Mouse (Mus musculus) midbrain, embryonic 15.5 days (tissue): ENCODE data around the gene Ecpas. TPM values are rescaled to one million over a fixed set of nuclear protein-coding genes. Genes with fewer than 3 reads are reported as not detected.

Experiments used
- ATAC-seq: fragments of 200-750 bp; cut with Nextera tagmentation; replicated peaks from 2 replicates; pipeline ENCODE4 v1.8.0; 2017; ENCODE audit warnings: moderate TSS enrichment
- H3K27ac ChIP-seq: fragments of 300-500 bp; sonication (generic); 2 replicates; pipeline ENCODE4 v1.5.1; 2015; ENCODE audit warnings: mild to moderate bottlenecking, inconsistent platforms
- H3K27me3 ChIP-seq: fragments of 300-500 bp; sonication (generic); replicated peaks from 2 replicates; pipeline ENCODE4 v1.6.1; 2015; ENCODE audit warnings: inconsistent platforms
- H3K36me3 ChIP-seq: fragments of 300-500 bp; sonication (generic); replicated peaks from 2 replicates; pipeline ENCODE4 v1.6.1; 2015; ENCODE audit warnings: inconsistent platforms
- H3K4me1 ChIP-seq: fragments of 300-500 bp; sonication (generic); 2 replicates; pipeline ENCODE4 v1.6.1; 2015; ENCODE audit warnings: inconsistent platforms
- H3K4me2 ChIP-seq: fragments of 300-500 bp; sonication (generic); 2 replicates; pipeline ENCODE4 v1.6.1; 2015; ENCODE audit warnings: inconsistent platforms, mild to moderate bottlenecking, moderate library complexity
- H3K4me3 ChIP-seq: fragments of 300-500 bp; sonication (generic); 2 replicates; pipeline ENCODE4 v1.5.1; 2015; ENCODE audit warnings: mild to moderate bottlenecking, inconsistent platforms
- H3K9ac ChIP-seq: fragments of 300-500 bp; sonication (generic); 2 replicates; pipeline ENCODE4 v1.6.1; 2015; ENCODE audit warnings: mild to moderate bottlenecking, inconsistent platforms
- H3K9me3 ChIP-seq: fragments of 300-500 bp; sonication (generic); 2 replicates; pipeline ENCODE4 v1.6.1; 2016; ENCODE audit warnings: inconsistent platforms
- WGBS: fragments of 180-500 bp; shearing (Covaris S2); methylation state at CpG from one replicate; pipeline ENCODE4 v1.1.7; 2015; ENCODE audit warnings: mixed read lengths; 5-methylcytosine and 5-hydroxymethylcytosine counted together
- polyA plus RNA-seq: library from polyadenylated mRNA; unstranded; fragments of >200 nt; fragmentation: Nextera tagmentation; extraction: Ambion mirVana; gene quantifications from 2 replicates; pipeline ENCODE4 v1.2.1, GENCODE M21; 2015

Gene Ecpas
- polyA plus RNA-seq, 1 experiment from 2014 or later, result 35.2 TPM

- Histone ChIP-seq H3K27ac (no peak within 1 kb of the TSS), H3K9me3 (no peaks in the 10 kb centered on the region), H3K27me3 (no peaks in the 10 kb centered on the region), H3K4me3 (no peak within 1 kb of the TSS), H3K4me2 (no peak within 1 kb of the TSS), H3K4me1 (no peaks in the 10 kb centered on the region), H3K9ac (no peak within 1 kb of the TSS), H3K36me3 (no peaks in the 10 kb centered on the region)
- ATAC-seq, result no peak
These were observed 124.9 kb downstream of the Ecpas start, which contains the start of gene Olfr267 for GRCm38 (mm10) chr4:58787616-58788015. TSS of gene Olfr267 (minus strand) at chr4:58787716.

DNA sequence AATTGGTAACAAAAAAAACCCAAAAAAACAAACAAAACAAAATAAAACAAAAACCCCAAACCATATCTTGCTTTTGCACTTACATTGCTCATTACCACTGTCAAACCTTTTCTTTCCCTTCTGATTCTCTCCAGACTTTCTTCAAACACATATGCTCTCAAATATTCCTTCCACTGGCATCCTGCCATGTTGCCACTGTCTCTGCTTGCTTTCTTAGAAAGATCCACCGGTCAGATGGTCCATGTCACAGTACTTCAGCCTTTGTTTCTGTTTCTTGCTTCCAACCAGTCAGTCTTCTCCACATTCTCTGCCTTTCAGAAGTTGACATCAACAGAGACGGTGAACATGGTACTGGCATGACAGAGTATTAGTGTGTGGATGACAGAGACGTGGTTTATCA lies 125.9 kb downstream of the Ecpas start:
- Histone ChIP-seq H3K4me2 (no peak overlapping the region), H3K27ac (no peak overlapping the region), H3K36me3 (no peaks in the 10 kb centered on the region), H3K9ac (no peak overlapping the region), H3K4me3 (no peak overlapping the region), H3K9me3 (no peaks in the 10 kb centered on the region), H3K27me3 (no peaks in the 10 kb centered on the region), H3K4me1 (no peaks in the 10 kb centered on the region)
- 75% methylated on average over 3 of the region's 3 CpGs for WGBS
- ATAC-seq, result no peak

- Histone ChIP-seq H3K27ac (no peak overlapping the region), H3K27me3 (no peaks in the 10 kb centered on the region), H3K4me2 (no peak overlapping the region), H3K9me3 (no peaks in the 10 kb centered on the region), H3K36me3 (no peaks in the 10 kb centered on the region), H3K4me1 (no peaks in the 10 kb centered on the region), H3K4me3 (no peak overlapping the region), H3K9ac (no peak overlapping the region)
- WGBS, result 93% methylated on average over 3 of the region's 3 CpGs
- no peak for ATAC-seq
These were observed 149.1 kb downstream of the Ecpas start for GRCm38 (mm10) chr4:58763417-58763816.

- no peak overlapping the region for H3K27ac ChIP-seq
- no peaks in the 10 kb centered on the region for H3K9me3 ChIP-seq
- no peak for ATAC-seq
- 68% methylated on average over 2 of the region's 2 CpGs for WGBS
- no peaks in the 10 kb centered on the region for H3K36me3 ChIP-seq
- no peaks in the 10 kb centered on the region for H3K27me3 ChIP-seq
- H3K4me2 ChIP-seq, result no peak overlapping the region
- no peaks in the 10 kb centered on the region for H3K4me1 ChIP-seq
- no peak overlapping the region for H3K9ac ChIP-seq
- H3K4me3 ChIP-seq, result no peak overlapping the region
These were observed 163.0 kb downstream of the Ecpas start for GRCm38 (mm10) chr4:58749510-58749909.

DNA sequence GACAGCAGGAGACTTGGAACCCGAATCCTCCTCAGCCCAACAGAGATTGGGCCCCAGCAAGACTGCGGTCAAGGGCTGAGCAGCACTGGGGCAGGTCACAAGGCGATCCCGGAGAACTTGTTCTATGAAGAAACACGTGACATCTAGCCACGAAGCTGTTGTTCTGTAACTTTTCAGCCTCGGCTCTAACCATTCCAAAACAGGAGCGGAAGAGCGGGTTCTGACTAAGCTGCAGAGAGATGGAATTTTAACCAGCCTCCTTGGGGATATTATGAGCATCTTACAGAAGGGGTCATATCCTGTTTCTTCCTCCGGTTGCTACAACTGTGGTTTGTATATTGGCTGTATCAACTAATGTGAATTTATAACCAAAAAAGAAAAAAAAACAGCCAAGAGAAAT lies 163.4 kb downstream of the Ecpas start:
- Histone ChIP-seq H3K4me1 (no peaks in the 10 kb centered on the region), H3K4me3 (no peak overlapping the region), H3K27ac (no peak overlapping the region), H3K27me3 (no peaks in the 10 kb centered on the region), H3K4me2 (no peak overlapping the region), H3K36me3 (no peaks in the 10 kb centered on the region), H3K9ac (no peak overlapping the region), H3K9me3 (no peaks in the 10 kb centered on the region)
- WGBS, result 56% methylated on average over 10 of the region's 10 CpGs
- ATAC-seq, result no peak

Other genes with a start within 250 kb of the Ecpas start
- 0.09 TPM in 1 of 2 replicates, not detected in the other for gene Olfr267, start 125.0 kb downstream of the Ecpas start, polyA plus RNA-seq
- gene Zkscan16, start 30.9 kb upstream of the Ecpas start, polyA plus RNA-seq, result 1.8 and 2.7 TPM in 2 replicates
- 3.2 and 4.2 TPM in 2 replicates for gene Ptgr1, start 74.4 kb upstream of the Ecpas start, polyA plus RNA-seq
- 7.4 and 7.5 TPM in 2 replicates for gene Dnajc25, start 82.3 kb upstream of the Ecpas start, polyA plus RNA-seq
- 9.1 and 9.4 TPM in 2 replicates for gene Gm20503, start 90.5 kb upstream of the Ecpas start, polyA plus RNA-seq
- 172 and 183 TPM in 2 replicates for gene Gng10, start 122.3 kb upstream of the Ecpas start, polyA plus RNA-seq
- gene AI481877, start 226.2 kb upstream of the Ecpas start, polyA plus RNA-seq, result 0.04 TPM in 2 replicates